Mouse (Mus musculus): ENCODE results near the gene Cpe.

The Cpe gene

DNA sequence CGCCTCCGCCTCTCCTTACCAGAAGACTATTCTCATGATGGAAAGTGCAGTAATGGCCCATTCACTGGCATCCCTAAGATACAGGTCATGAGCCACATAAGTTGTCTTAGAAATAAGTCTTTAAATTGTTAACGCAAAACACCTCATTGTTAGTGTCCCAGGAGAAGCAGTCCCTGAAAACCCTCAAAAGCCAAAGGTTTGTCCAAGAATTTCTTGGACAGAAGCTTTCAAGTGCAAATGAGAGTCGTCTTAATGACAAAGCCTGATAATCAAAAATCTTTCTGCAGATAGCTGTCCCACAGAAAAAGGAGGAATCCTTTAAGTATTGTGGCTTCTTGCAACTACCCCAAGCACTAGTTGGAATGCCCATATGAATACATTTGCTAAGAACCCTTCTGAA lies 60.7 kb downstream of the Cpe start:
- no peak for DNase-seq (ENCODE audit: low spot score)

DNA sequence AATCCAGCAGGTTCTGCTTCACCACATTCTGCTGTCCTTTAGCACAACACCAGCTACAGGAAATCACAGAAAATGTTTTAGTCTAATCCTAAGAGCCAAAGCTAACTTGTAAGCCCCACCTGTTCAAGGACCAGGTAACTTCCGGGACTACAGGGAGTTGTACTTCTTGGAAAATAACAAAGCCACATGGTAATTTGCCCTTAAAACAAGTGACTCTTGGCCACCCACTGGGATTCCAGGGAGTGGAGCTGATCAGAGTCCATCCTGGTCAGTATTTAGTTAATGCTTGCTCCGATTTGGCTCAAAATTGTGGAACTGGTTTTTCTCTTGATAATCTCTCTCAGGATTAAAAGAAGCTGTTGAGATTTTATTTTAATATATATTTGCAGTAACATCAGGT lies 61.1 kb downstream of the Cpe start:
- DNase-seq (ENCODE audit: low spot score) = no peak

DNA sequence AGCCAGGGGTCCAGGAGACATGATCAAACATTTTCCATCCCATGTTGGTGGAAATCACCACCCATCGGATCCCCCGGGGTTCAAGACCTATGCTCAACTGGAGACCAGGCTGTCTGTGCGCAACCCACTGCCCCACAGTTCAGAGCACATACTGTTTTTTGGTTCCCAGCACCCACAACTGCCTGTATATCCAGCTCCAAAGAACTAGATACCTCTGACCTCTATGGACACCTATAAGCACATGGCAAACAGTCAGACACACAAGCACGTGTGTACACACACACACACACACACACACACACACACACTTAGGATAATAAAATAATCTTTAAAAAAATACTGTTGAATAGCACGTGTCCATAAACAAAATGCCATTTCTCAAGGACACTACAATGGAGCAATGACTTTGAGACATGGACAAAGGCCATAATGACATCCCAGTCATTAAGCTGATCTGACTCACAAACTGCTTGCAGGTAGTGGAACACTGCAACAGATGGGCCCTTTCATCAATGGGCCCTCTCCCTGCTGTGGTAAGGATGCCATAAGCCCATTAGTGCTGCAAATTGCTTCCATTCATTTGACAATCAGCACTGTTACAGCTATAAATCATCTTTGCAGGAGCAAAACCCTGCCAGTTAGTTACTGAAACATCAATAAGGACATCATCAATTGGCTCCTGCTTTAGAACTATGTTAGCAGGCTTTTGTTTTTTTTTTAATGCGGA lies 63.7 kb downstream of the Cpe start:
- DNase-seq (ENCODE audit: low spot score) = no peak

DNA sequence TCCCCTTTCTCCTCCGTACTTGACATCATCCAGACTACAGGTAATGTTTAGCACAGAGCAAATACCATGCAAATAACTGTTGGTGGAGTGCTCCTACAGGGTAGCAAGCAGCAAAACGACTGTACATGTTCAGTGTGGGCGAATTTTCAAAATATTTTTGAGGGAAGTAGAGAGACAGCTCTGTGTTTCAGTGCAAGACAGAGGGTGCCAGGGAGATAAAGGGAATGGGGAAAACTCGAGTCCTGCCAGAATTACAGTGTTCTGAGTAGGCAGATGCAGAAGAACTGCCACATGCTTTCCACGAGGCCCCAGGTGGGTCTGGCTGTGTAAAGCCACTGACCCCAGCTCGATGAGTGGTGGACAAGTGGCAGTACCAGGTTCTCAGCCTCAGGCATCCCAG lies 64.8 kb downstream of the Cpe start:
- no peak for DNase-seq (ENCODE audit: low spot score)

DNA sequence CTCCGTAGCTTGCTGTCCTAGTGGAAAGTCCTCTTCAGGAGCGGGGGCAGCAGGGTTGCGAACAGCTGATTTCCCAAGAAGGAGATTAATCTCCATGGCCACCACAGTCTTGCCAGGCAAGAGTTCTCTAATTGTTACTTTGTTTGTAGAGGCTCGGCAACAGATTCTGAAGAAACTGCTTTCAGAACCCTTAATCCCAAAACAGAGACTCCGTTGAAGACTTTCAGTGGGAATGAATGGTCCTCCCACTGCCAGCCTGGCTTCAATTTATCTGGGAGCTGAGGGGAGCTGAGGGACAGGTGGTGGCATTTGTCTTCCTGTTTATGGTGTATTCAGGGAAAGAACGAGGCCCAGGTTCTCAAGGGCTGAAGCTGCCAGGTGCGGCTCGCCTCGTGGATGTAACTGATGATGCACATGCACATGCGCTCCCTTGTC lies 68.2 kb downstream of the Cpe start:
- peak; percentile 57 for DNase-seq (ENCODE audit: low spot score)

DNA sequence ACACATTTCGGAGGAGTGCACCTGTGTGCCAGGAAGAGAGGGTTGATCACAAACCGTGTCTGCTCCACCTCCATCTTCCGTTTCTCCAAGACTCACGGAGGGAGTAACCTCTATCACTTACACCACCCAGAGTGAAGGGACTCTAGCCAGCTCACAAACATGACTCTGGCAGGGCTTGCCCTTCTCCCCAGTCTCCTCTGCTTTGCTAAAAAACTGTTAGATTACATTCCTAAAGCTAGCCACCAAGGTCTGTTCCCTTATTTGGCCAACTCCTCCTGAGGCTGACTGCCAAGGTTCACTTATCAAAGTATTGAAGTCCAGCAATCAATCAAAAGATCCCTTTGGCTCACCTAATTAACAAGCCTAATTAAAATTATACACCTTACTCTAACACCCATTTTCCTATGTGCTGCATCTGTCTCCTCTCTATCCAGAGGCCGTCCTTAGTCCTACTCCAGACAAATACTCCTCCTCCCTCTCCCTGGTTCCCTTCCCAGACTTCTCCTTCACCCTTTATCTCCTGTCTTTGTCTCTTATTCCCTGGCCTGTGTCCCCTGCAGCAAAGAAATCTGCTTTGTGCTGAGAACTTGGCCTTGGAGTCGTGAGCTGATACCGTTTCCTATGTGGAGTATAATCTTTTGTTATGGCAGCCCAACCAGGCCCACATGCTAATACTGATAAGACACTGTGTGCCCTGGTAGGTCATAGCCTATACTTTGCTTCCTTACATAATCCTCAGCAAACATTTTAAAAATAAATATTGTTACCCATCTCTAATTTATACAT lies 72.3 kb downstream of the Cpe start:
- DNase-seq (ENCODE audit: low spot score) = peak; percentile 57

DNA sequence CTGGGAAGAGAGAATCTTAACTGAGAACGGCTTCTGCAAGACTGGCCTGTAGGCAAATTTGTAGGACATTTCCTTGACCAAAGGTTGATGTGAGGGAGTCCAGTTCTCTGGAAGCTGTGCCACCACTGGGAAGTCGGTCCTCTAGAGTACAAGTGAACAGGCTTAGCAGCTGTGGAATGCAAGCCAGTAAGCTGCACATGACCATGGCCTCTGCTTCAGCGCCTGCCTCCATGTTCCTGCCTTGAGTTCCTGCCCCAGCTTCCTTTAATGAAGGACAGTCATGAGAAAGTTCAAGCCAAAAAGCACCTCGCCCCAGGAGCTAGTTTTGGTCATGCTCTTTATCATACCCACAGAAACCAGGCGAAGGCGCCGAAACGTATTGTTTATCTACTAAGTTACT lies 73.2 kb downstream of the Cpe start:
- no peak for DNase-seq (ENCODE audit: low spot score)

DNA sequence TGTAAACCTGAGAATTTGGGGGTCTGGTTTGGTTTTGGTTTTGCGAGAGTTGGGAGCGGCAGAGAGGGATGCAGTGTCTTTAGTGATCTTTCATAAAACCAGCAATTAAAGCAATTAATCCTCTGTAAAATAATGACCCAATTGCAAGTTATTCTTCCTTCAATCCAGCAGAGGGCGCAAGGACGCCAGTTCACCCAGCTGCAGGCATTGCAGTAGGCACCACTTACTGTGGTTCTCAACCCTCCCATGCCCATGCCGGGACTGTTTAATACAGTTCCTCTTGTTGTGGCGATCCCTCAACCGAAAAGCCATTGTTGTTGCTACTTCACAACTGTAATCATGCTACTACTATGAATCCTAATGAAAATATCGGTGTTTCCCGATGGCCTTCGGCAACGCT lies 74.2 kb downstream of the Cpe start:
- DNase-seq (ENCODE audit: low spot score) = peak; percentile 29

DNA sequence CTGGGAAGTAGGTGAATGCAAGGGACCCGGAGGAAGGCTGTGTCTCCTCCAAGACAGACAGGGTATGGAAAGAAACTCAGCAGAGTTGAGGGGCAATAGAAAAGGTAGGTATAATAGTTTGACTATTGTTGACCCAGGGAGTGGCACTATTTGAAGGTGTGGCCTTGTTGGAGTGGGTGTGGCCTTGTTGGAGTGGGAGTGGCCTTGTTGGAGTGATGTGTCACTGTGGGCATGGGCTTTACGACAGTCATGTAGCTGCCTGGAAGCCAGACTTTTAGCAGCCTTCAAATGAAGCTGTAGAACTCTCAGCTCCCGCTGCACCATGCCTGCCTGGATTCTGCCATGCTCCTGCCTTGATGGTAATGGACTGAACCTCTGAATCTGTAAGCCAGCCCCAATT lies 76.3 kb downstream of the Cpe start:
- no peak for DNase-seq (ENCODE audit: low spot score)

DNA sequence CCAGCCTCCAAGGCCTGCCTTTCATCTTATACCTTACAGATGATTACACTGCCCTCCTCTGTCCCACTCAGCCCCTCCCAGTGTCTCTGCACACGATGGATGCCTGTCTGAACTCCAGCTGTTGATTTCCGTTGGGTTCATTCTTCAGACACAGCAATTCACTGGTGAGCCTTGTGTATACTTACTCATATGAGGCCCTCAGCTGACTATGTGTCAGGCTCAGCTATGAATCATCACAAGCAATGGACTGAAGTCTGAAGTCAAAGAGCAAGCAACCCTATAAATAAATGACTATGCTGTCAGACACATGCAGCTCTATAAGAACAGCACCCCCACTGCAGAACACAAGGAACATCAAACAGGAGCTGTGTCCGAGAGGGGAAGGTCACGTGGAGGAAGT lies 77.4 kb downstream of the Cpe start:
- no peak for DNase-seq (ENCODE audit: low spot score)

DNA sequence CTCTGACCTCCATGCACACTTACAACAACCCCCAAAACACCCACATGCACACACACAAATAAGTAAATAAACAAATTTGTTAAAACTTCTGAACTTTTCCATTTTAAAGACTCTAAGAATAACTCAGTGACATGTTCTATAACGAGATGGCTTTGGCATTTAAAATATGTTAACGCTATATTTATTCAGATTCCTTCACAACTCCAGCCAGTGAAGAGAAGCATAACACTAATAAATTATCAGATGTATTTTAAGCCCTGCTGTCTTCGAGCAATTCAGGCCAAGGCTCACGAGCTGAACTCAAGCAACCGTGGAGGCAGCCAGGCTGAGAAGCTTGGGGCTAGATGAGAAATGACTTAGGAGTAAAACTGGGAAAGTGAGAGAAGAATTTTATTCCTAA lies 79.2 kb downstream of the Cpe start:
- no peak for DNase-seq (ENCODE audit: low spot score)

DNA sequence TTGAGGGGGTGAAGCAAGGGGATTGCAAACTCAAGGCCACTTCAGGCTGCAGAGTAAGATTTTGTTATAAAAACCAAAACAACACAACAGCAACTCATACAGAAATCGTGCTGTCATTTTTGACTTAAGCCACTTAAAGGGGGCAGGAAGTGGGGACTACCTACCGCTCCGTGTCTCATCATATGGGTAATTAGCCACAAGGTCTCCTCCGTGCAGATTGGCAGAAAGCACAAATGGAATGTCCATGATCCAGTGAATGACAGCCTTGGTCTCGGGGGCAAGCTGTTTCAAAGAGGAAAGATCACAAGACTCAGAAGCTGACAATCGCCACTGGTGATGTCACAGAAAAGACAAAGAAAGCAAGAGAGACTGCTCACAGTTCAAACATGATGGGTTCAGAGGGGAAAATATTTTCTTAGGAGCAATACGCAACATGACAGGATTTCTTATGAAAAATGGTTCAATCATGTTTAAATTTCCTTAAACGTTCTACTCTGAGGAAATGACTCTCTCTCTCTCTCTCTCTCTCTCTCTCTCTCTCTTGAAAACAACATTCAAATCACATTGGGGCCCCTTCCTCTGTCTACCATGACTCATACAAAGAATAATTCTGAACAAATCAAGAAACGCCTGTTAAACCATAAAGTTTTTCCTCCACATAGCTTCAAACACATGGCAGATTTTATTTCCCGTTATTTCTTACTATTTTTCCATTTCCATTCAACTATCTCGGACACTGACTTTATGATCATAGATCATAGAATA lies 81.5 kb downstream of the Cpe start:
- no peak for DNase-seq (ENCODE audit: low spot score)

DNA sequence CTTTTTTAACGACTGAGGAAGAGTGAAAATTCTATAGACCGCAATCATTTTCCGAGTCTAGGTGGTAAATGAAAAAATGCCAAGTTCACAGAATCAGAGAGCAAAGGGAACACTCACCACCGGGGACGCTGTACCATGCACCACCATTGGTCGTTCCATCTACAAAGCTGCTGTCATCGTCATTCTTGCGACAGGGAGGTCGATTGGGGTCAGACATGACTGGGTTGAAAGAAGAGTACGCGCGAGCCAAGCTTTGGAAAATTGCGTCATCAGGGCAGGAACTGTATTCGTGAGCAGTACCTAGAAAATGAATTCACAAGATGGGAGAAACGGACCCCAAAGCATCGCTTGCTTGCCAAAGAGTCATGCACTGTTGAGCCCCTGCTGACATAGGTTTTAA lies 83.9 kb downstream of the Cpe start:
- DNase-seq (ENCODE audit: low spot score) = no peak

DNA sequence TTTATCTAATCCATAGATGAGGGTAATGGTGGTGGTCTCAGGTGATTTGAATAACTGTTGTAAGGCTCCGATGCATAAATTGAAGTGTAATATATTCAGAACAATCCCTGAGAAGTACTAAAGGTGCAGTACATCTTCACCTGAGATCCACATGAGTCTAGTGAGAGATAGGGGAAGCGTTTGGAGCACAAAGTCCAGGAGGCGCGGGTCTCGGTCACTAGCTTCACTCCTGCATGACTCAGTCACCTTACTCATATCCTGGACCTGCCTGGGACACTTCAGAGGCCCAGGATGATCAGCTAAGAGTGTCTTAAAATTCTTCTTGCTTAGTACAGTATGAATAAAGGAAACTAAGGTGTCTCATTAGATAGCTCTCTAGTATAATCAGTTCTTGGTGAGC lies 86.8 kb downstream of the Cpe start:
- no peak for DNase-seq (ENCODE audit: low spot score)

DNA sequence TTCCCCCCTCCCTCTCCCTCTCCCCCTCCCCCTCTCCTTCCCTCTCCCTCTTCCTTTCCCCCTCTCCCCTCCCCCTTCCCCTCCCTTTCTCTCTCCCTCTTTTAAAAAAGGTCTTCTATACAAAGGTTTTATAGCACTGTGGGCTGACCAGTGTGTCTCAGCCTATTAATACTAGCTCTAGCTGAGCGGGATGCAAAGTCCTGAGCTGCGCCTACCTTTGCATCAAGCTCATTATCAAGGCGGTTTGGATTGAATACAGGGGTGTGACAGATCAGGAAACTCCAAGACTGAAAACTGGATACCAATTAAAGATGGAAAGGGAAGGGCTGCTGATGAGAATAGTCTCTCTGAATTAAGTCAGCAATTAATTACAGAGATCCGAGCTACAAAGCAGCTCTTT lies 94.6 kb downstream of the Cpe start:
- DNase-seq (ENCODE audit: low spot score) = no peak

DNA sequence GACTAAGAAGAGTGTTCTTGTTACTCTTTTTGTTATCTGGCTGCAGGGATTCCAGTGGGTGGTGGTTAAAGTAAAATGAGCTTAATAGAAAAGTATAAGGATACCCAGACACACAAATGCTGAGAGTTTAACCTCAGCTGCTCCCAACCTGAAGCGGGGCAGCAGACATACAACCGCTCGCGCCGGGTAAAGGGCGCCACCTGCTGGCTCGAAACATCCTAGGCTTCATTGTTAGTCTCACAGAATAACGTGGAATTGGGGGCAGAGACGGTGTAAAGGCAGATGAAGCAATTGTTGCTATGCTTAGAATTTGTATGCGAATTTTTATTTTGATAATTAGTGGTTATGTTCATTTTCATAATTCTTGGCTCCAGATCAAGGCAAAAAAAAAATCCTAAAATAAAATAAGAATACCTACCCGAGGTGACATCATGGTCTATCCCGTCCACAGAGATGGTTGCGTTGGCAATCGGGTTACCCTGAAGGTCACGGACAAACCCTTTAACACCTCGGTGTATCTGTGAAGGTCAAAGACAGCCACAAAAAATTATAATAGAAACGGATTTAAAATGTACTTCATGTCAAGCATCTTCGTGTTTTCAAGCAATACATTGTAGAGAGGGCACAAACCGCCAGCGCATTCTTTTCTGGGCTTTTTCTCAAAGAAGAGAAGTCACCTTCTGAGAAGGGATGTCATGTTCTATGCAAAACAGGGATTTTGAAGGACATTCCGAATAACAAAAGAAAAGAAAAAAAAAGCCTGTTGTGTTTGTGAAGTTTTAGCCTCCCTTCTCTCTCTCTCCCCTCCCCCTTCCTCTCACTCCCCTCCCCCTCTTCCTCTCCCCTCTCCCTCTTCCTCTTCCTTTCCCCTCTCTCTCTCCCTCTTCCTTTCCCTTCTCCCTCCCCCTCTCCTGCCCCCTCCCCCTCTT lies 95.5 kb downstream of the Cpe start:
- DNase-seq (ENCODE audit: low spot score) = peak; percentile 60

DNA sequence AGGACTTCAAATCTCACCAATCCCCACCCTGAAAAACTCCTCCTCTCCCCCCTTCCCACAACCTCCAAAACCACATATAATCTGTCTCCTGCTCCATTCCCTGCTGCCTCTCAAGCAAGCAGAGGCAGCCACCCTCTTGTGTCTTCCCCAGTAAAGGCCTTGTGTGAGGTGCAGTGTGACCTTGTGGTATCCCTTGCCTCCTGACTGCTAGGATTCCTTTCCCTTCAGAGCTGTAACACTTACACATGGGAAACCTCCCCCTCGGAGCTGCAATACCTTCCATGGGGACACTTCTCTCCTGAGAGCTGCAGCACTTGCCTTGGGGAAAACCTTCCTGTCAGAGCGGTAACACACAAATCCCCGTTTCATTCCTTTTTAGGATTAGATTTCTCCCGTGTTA lies 96.5 kb downstream of the Cpe start:
- no peak for DNase-seq (ENCODE audit: low spot score)

DNA sequence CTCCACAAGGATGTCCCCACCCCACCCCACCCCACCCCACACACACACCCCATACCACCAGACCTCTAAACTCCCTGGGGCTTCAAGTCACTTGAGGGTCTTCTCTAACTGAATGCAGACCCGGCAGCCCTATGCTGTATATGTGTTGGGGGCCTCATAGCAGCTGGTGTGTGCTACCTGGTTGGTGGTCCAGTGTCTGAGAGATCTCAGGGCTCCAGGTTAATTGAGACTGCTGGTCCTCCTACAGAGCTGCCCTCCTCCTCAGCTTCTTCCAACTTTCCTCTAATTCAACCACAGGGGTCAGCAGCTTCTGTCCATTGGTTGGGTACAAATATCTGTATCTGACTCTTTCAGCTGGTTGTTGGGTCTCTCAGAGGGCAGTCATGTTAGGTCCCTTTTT lies 102.4 kb downstream of the Cpe start:
- DNase-seq (ENCODE audit: low spot score) = no peak

DNA sequence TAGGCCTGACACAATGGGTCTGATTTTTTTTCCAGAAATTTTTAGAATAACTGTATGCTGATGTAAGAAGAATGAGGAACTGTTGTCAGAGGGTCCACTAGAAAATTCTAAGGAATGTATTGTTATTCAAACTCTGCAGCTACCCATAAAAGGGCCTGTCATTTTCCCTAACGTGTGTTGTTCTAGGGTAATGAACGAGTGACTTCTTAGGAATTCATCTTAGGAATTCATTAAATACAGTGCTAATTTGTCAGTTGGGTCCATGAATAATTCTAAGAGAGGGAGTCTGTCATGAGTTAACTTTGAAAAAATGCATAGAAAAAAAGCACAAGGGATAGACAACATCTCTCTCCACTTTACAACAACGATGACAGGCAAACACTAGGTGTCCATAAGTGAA lies 110.0 kb downstream of the Cpe start:
- no peak for DNase-seq (ENCODE audit: low spot score)

DNA sequence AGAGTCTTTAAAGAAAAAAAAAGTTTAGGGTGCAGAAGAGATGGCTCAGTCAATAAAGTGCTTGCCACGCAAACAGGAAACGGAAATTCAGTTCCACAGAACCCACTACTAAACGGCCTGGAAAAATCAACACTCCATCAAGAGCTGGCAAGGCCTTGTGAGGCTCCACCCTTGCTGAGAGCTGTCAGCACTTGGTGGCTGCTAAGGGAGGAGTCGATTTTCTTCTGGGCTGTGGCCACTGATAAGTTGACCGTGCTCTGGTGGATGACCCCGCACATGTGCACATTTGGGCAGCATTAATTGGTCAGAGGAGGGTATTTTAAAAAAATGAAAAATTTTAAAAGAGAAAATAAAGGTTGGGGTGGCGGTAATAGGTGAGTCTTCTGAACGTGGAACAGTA lies 114.6 kb downstream of the Cpe start:
- no peak for DNase-seq (ENCODE audit: low spot score)

DNA sequence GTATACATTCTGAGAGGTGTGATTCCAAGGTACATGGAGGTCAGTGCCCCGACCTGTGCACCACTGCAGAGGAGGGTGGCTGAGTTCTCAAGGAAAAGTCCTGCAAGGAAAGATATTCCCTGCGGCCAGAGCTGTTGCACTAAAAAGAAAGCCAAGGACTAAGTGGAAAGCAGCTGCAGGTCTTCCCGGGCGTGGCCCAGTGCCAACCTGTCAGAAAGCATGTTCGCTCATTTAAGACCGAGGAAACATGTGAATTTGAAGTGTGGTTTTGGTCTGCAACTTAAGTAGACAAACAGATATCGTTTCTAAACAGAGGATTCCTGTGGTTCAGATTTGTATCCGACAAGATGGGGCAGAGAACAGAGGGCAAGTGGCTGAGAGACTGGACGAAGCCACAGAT lies 117.9 kb downstream of the Cpe start:
- DNase-seq (ENCODE audit: low spot score) = no peak

Measured in testis, postnatal 14 days (tissue).